Mouse (Mus musculus) heart, adult 18-20 months (tissue): ENCODE results near the gene Pecam1. TPM values are rescaled to one million over a fixed set of nuclear protein-coding genes. Genes with fewer than 3 reads are reported as not detected.
A peak's percentile ranks its signal among the peaks of the same experiment; 100 is the strongest.
"Not testable (repeated sequence)": the region's sequence is repeated elsewhere in the genome, so short reads cannot be mapped to it uniquely, and the experiment has no call there.

Experiments used
- DNase-seq, 2 experiments: peaks; one replicate each; pipeline ENCODE4 v3.0.0; 2021 to 2022; ENCODE audit warnings: mixed read lengths in 1 of 2
- microRNA-seq, 2 experiments: library from miRNA; unstranded; fragments of <30 nt; microRNA quantifications; one replicate each; pipeline ENCODE4 v1.2.0; 2022
- total RNA-seq, 2 experiments: library from RNA; stranded (reverse); gene quantifications; 2 replicates each; pipeline ENCODE4 v1.2.3; 2021

Gene Pecam1
- total RNA-seq, 2 experiments from 2014 or later, result 91.5 to 105 TPM

GRCm38 (mm10) chr11:106627692-106628091, 122.7 kb downstream of the Pecam1 start:
- DNase-seq, result peak; percentile 64 to 83

- no peak for DNase-seq
Observed at GRCm38 (mm10) chr11:106625577-106625976, 124.9 kb downstream of the Pecam1 start.

- peak in 1 of 2 experiments; percentile 31 for DNase-seq
Observed at GRCm38 (mm10) chr11:106623629-106624028, 126.8 kb downstream of the Pecam1 start.

- no peak for DNase-seq
Observed at GRCm38 (mm10) chr11:106622056-106622455, 128.4 kb downstream of the Pecam1 start.

- DNase-seq, result not testable (repeated sequence)
Observed at GRCm38 (mm10) chr11:106618768-106619167, 131.7 kb downstream of the Pecam1 start.

GRCm38 (mm10) chr11:106617821-106618580, 132.4 kb downstream of the Pecam1 start:
- DNase-seq, result no peak

- no peak for DNase-seq
Observed at GRCm38 (mm10) chr11:106615561-106615960, 134.9 kb downstream of the Pecam1 start.

- DNase-seq, result peak; percentile 55 to 69
Observed at GRCm38 (mm10) chr11:106614339-106614645, 136.1 kb downstream of the Pecam1 start.

GRCm38 (mm10) chr11:106613638-106614338, 136.6 kb downstream of the Pecam1 start:
- peak in 1 of 2 experiments; percentile 33 for DNase-seq

GRCm38 (mm10) chr11:106612961-106613637, 137.3 kb downstream of the Pecam1 start, which contains the start of gene Tex2:
Gene Tex2, minus strand, starts transcription at chr11:106613423.
- peak; percentile 97 to 98 for DNase-seq

GRCm38 (mm10) chr11:106612209-106612960, 138.0 kb downstream of the Pecam1 start:
- peak; percentile 49 to 69 for DNase-seq

- DNase-seq, result no peak
Observed at GRCm38 (mm10) chr11:106609731-106610130, 140.7 kb downstream of the Pecam1 start.

GRCm38 (mm10) chr11:106607316-106607715, 143.1 kb downstream of the Pecam1 start:
- no peak for DNase-seq

GRCm38 (mm10) chr11:106606042-106606441, 144.4 kb downstream of the Pecam1 start:
- DNase-seq, result no peak

Small RNAs within 50 kb of the gene (microRNA-seq; reads per million reads assigned to microRNA genes)
- gene Gm25994 (0 to 0.38 reads per million in 2 experiments), gene Mir3064 (14.0 to 17.4 reads per million in 2 experiments)

Other genes starting within 250 kb of the Pecam1 start
- 10 to 100 TPM; 41.5 to 42.0 TPM for gene Tex2, start 137.2 kb downstream of the Pecam1 start, total RNA-seq
- 1 to 10 TPM in 1 of 2 experiments, under 1 TPM in 1; 0.54 to 1.7 TPM for gene Milr1, start 598 bp upstream of the Pecam1 start, total RNA-seq
- 1 to 10 TPM; 3.5 to 4.6 TPM for gene Polg2, start 28.9 kb upstream of the Pecam1 start, total RNA-seq
- gene Ddx5, start 38.6 kb upstream of the Pecam1 start, total RNA-seq, result 100 to 1,000 TPM; 291 to 328 TPM
- 1 to 10 TPM; 3.8 to 5.3 TPM for gene Cep95, start 38.6 kb upstream of the Pecam1 start, total RNA-seq
- gene Smurf2, start 170.1 kb upstream of the Pecam1 start, total RNA-seq, result 10 to 100 TPM; 36.1 to 37.0 TPM
- gene Kpna2, start 248.9 kb upstream of the Pecam1 start, total RNA-seq, result 10 to 100 TPM; 70.1 to 72.1 TPM